Mouse (Mus musculus) liver, embryonic 16.5 days (tissue): ENCODE measurements around the gene Chl1. TPM values are rescaled to one million over a fixed set of nuclear protein-coding genes. Genes with fewer than 3 reads are reported as not detected.

Source experiments
- ATAC-seq: fragments of 200-750 bp; cut with Nextera tagmentation; 2 replicates; pipeline ENCODE4 v1.8.0; 2017; ENCODE audit warnings: low read depth, mild to moderate bottlenecking, moderate number of reproducible peaks, moderate library complexity
- H3K27ac ChIP-seq: fragments of 300-500 bp; sonication (generic); 2 replicates; pipeline ENCODE4 v1.5.1; 2014; ENCODE audit warnings: mild to moderate bottlenecking, low read length
- H3K27me3 ChIP-seq: fragments of 300-500 bp; sonication (generic); 2 replicates; pipeline ENCODE4 v1.6.1; 2014; ENCODE audit warnings: low read depth, low read length, mixed read lengths; ENCODE audit not compliant: control insufficient read depth, insufficient read depth
- H3K36me3 ChIP-seq: fragments of 300-500 bp; sonication (generic); 2 replicates; pipeline ENCODE4 v1.6.1; 2014; ENCODE audit warnings: mild to moderate bottlenecking; ENCODE audit not compliant: control insufficient read depth, insufficient read depth
- H3K4me1 ChIP-seq: fragments of 300-500 bp; sonication (generic); 2 replicates; pipeline ENCODE4 v1.6.1; 2014; ENCODE audit warnings: low read depth, low read length, mixed read lengths; ENCODE audit not compliant: control insufficient read depth
- H3K4me2 ChIP-seq: fragments of 300-500 bp; sonication (generic); 2 replicates; pipeline ENCODE4 v1.6.1; 2014; ENCODE audit warnings: low read depth, low read length, mixed read lengths
- H3K4me3 ChIP-seq: fragments of 300-500 bp; sonication (generic); 2 replicates; pipeline ENCODE4 v1.5.1; 2014; ENCODE audit warnings: low read depth, mild to moderate bottlenecking, low read length
- H3K9ac ChIP-seq: fragments of 300-500 bp; sonication (generic); 2 replicates; pipeline ENCODE4 v1.6.1; 2014; ENCODE audit warnings: low read depth, low read length
- H3K9me3 ChIP-seq: fragments of 300-500 bp; sonication (generic); replicated peaks from 2 replicates; pipeline ENCODE4 v1.6.1; 2016; ENCODE audit warnings: low read length; ENCODE audit not compliant: control insufficient read depth
- WGBS: fragments of 180-500 bp; shearing (Covaris S2); extraction: QIAGEN DNeasy Blood & Tissue Kit; methylation state at CpG from one replicate; pipeline ENCODE4 v1.1.7; 2014; ENCODE audit not compliant: insufficient replicate concordance; 5-methylcytosine and 5-hydroxymethylcytosine counted together
- polyA plus RNA-seq: library from polyadenylated mRNA; unstranded; fragments of >200 nt; fragmentation: Nextera tagmentation; extraction: Ambion mirVana; gene quantifications from 2 replicates; pipeline ENCODE4 v1.2.1, GENCODE M21; 2015

The Chl1 gene
- polyA plus RNA-seq, 1 experiment from 2014 or later: 0.02 TPM

- ATAC-seq: no peak
- no peaks in the 10 kb centered on the region for H3K4me1 ChIP-seq
- 66% methylated on average over 2 of the region's 2 CpGs for WGBS
Measured at GRCm38 (mm10) chr6:103559344-103559743, 49.0 kb downstream of the Chl1 start.

GRCm38 (mm10) chr6:103564811-103565210 is 54.4 kb downstream of the Chl1 start:
- no peaks in the 10 kb centered on the region for H3K36me3 ChIP-seq
- H3K4me3 ChIP-seq: no peak overlapping the region
- no peak overlapping the region for H3K9ac ChIP-seq
- WGBS: 56% methylated on average over 6 of the region's 6 CpGs
- H3K27ac ChIP-seq: no peak overlapping the region
- H3K4me1 ChIP-seq: no peaks in the 10 kb centered on the region
- H3K9me3 ChIP-seq: no peaks in the 10 kb centered on the region
- no peak overlapping the region for H3K4me2 ChIP-seq
- ATAC-seq: no peak
- no peaks in the 10 kb centered on the region for H3K27me3 ChIP-seq

More at GRCm38 (mm10) chr6:103559344-103559743, 49.0 kb downstream of the Chl1 start:
- Histone ChIP-seq H3K36me3 (no peaks in the 10 kb centered on the region), H3K4me2 (no peak overlapping the region), H3K9me3 (no peaks in the 10 kb centered on the region), H3K4me3 (no peak overlapping the region), H3K27me3 (no peaks in the 10 kb centered on the region), H3K27ac (no peak overlapping the region), H3K9ac (no peak overlapping the region)

GRCm38 (mm10) chr6:103567247-103567646 is 56.9 kb downstream of the Chl1 start:
- no peaks in the 10 kb centered on the region for H3K36me3 ChIP-seq
- H3K4me3 ChIP-seq: no peak overlapping the region
- 49% methylated on average over 2 of the region's 2 CpGs for WGBS
- H3K4me1 ChIP-seq: no peaks in the 10 kb centered on the region
- H3K9me3 ChIP-seq: no peaks in the 10 kb centered on the region
- ATAC-seq: no peak
- H3K27me3 ChIP-seq: no peaks in the 10 kb centered on the region
- no peak overlapping the region for H3K9ac ChIP-seq
- no peak overlapping the region for H3K4me2 ChIP-seq
- no peak overlapping the region for H3K27ac ChIP-seq

- no peaks in the 10 kb centered on the region for H3K9me3 ChIP-seq
- no peaks in the 10 kb centered on the region for H3K27me3 ChIP-seq
- no peak overlapping the region for H3K27ac ChIP-seq
- no peak overlapping the region for H3K4me2 ChIP-seq
- H3K4me1 ChIP-seq: no peaks in the 10 kb centered on the region
- no peaks in the 10 kb centered on the region for H3K36me3 ChIP-seq
- ATAC-seq: no peak
- 47% methylated on average over 1 of the region's 1 CpGs for WGBS
- H3K4me3 ChIP-seq: no peak overlapping the region
- no peak overlapping the region for H3K9ac ChIP-seq
Measured at GRCm38 (mm10) chr6:103572659-103573058, 62.3 kb downstream of the Chl1 start.

GRCm38 (mm10) chr6:103584224-103584623 is 73.8 kb downstream of the Chl1 start:
- Histone ChIP-seq H3K4me1 (no peaks in the 10 kb centered on the region), H3K4me2 (no peak overlapping the region), H3K9me3 (no peaks in the 10 kb centered on the region), H3K27ac (no peak overlapping the region), H3K27me3 (no peaks in the 10 kb centered on the region), H3K36me3 (no peaks in the 10 kb centered on the region), H3K4me3 (no peak overlapping the region), H3K9ac (no peak overlapping the region)
- WGBS: 60% methylated on average over 1 of the region's 1 CpGs
- ATAC-seq: no peak

- no peak overlapping the region for H3K4me2 ChIP-seq
- no peak for ATAC-seq
- no peaks in the 10 kb centered on the region for H3K36me3 ChIP-seq
- H3K4me3 ChIP-seq: no peak overlapping the region
- H3K4me1 ChIP-seq: no peaks in the 10 kb centered on the region
- 51% methylated on average over 1 of the region's 1 CpGs for WGBS
- no peak overlapping the region for H3K27ac ChIP-seq
- H3K9ac ChIP-seq: no peak overlapping the region
- no peaks in the 10 kb centered on the region for H3K27me3 ChIP-seq
- H3K9me3 ChIP-seq: no peaks in the 10 kb centered on the region
Measured at GRCm38 (mm10) chr6:103585667-103586066, 75.3 kb downstream of the Chl1 start.

GRCm38 (mm10) chr6:103586081-103586480 is 75.7 kb downstream of the Chl1 start:
- Histone ChIP-seq H3K27ac (no peak overlapping the region), H3K4me1 (no peaks in the 10 kb centered on the region), H3K9ac (no peak overlapping the region), H3K4me2 (no peak overlapping the region), H3K27me3 (no peaks in the 10 kb centered on the region), H3K9me3 (no peaks in the 10 kb centered on the region), H3K36me3 (no peaks in the 10 kb centered on the region), H3K4me3 (no peak overlapping the region)
- ATAC-seq: no peak
- WGBS: 45% methylated on average over 1 of the region's 1 CpGs

GRCm38 (mm10) chr6:103602070-103602469 is 91.7 kb downstream of the Chl1 start:
- no peaks in the 10 kb centered on the region for H3K27me3 ChIP-seq
- H3K9me3 ChIP-seq: no peaks in the 10 kb centered on the region
- no peaks in the 10 kb centered on the region for H3K36me3 ChIP-seq
- H3K4me1 ChIP-seq: no peaks in the 10 kb centered on the region
- H3K9ac ChIP-seq: no peak overlapping the region
- ATAC-seq: no peak
- no peak overlapping the region for H3K4me3 ChIP-seq
- H3K4me2 ChIP-seq: no peak overlapping the region
- 54% methylated on average over 4 of the region's 4 CpGs for WGBS
- H3K27ac ChIP-seq: no peak overlapping the region

GRCm38 (mm10) chr6:103610656-103611055 is 100.3 kb downstream of the Chl1 start:
- no peaks in the 10 kb centered on the region for H3K36me3 ChIP-seq
- H3K9me3 ChIP-seq: no peaks in the 10 kb centered on the region
- H3K4me3 ChIP-seq: no peak overlapping the region
- no peaks in the 10 kb centered on the region for H3K27me3 ChIP-seq
- no peak for ATAC-seq
- no peak overlapping the region for H3K4me2 ChIP-seq
- no peak overlapping the region for H3K27ac ChIP-seq
- H3K4me1 ChIP-seq: no peaks in the 10 kb centered on the region
- WGBS: 70% methylated on average over 3 of the region's 3 CpGs
- H3K9ac ChIP-seq: no peak overlapping the region
